Mouse (Mus musculus): ENCODE data around the gene Lime1.

The Lime1 gene

DNA sequence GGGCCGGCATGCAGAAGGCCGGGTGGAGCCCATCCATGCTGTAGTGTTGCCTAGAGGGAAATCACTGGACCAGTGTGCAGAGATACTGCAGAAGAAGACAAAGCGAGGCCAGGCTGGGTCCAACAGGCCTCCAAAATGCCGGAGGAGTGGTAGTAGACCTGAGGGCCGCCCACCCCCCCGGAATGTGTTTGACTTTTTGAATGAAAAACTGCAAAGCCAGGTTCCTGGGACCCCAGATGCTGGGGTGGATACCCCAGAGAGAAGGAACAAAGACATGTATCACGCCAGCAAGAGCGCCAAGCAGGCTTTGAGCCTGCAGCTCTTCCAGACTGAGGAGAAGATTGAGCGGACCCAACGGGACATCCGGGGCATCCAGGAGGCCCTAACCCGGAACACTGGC is at the start of gene Lime1:
Gene Lime1, plus strand, starts transcription at position 301 of the 400 bp plus-strand sequence.
- DNase-seq (ENCODE audit: low spot score in 2 of 2): no peak

DNA sequence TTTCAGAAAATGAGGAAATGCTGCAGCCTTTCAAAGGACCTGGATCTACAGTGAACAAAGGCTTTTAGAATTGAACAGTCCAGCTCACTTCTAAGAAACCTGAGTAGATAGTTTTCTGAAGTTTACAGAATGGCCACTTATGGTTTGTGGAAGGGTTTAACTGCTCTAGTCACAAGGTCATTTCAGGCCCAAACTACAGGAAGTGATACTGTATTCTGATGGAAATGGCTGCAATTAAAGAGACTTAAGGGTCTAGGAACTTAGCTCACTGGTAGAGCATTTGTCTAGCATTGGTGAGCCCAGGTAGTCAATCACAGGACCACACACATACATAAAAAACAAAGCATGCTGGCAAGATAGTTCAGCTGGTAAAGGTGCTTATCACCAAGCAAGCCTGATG is 47.3 kb upstream of the Lime1 start:
- DNase-seq (ENCODE audit: low spot score in 2 of 2): no peak

DNA sequence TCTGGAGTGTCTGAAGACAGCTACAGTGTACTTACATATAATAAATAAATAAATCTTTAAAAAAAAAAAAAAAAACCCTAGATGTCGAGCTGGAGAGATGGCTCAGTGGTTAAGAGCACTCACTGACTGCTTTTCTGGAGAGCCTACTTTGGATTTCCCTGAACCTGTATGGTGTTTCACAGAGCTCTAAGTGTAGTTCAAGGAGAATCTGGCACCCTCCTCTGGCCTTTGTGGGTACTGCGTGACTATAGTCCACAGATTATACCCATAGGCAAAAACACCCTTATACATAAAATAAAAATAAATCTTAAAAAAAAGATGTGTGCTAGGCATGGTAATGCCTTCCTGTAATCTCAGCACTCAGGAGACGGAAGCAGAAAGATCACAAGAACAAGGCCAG is 45.9 kb upstream of the Lime1 start:
- peak; percentile 36 to 50 for DNase-seq (ENCODE audit: low spot score in 2 of 2)

- no peak for DNase-seq (ENCODE audit: low spot score in 2 of 2)
Measured at GRCm38 (mm10) chr2:181340426-181340825, 39.5 kb upstream of the Lime1 start.

GRCm38 (mm10) chr2:181342766-181343165 is 37.1 kb upstream of the Lime1 start:
- DNase-seq (ENCODE audit: low spot score in 2 of 2): no peak

GRCm38 (mm10) chr2:181356780-181357179 is 23.1 kb upstream of the Lime1 start:
- no peak for DNase-seq (ENCODE audit: low spot score in 2 of 2)

GRCm38 (mm10) chr2:181363946-181364345 is 15.9 kb upstream of the Lime1 start:
- DNase-seq (ENCODE audit: low spot score in 2 of 2): no peak

GRCm38 (mm10) chr2:181364487-181364859 is 15.4 kb upstream of the Lime1 start:
- no peak for DNase-seq (ENCODE audit: low spot score in 2 of 2)

DNA sequence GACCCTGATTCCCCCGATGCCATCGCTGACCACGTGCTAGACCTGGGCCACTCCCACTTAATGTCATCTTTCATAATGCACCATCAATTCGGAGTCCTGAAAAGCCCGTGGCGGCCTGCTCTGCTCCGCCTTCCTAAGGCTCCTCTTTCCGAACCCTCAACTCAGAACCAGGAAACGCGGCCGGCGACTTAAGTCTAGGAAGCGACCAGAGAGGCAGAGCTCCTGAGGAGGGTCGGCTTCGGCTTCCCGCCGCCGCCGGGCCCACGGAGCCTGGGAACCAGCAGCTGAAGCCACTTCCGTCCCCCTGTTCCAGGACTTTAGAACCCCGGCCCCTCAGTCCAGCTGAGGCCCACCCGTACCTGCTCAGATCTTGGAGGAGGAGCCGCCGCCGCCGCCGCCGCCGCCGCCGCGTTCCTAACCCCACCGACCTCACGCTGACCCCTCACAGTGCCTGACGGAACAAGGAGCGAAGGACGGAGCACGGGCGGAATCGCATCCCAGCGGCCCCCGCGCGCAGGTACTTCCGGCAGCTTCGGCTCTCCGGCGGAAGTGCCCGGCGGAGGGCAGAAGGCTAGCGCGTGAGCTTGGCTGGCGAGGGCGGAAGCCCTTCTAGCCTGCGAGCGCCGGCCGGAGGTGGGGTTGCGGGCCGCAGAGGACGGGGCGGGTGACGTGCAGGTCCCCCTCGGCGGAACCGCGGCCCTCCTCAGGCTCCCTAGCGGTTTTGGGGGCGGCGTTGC is 14.8 kb upstream of the Lime1 start, which contains the start of the genes Zgpat and Arfrp1:
Gene Zgpat, plus strand, starts transcription at position 69 of the 737 bp plus-strand sequence.
Gene Arfrp1, minus strand, starts transcription at position 545 of the 737 bp plus-strand sequence.
- peak; percentile 75 to 87 for DNase-seq (ENCODE audit: low spot score in 2 of 2)

- DNase-seq (ENCODE audit: low spot score in 2 of 2): no peak
Measured at GRCm38 (mm10) chr2:181365655-181366075, 14.2 kb upstream of the Lime1 start.

DNA sequence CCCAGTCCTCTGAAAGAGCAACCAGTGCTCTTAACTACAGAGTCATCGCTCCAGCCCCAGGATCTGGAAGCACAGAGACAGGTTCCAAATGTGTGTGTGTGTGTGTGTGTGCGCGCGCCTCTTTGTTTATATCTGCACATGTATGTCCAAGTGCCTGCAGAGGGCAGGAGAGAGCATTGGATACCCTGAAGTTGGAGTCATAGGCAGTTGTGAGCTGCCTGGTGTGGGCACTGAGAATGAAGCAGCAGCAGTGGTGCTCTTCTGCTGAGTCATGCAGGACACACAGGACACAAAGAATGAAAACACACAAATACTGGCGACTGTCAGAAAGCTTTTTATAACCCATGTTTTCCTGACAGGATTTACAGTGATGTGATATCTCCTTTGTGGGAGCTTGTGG is 9.9 kb upstream of the Lime1 start:
- no peak for DNase-seq (ENCODE audit: low spot score in 2 of 2)

DNA sequence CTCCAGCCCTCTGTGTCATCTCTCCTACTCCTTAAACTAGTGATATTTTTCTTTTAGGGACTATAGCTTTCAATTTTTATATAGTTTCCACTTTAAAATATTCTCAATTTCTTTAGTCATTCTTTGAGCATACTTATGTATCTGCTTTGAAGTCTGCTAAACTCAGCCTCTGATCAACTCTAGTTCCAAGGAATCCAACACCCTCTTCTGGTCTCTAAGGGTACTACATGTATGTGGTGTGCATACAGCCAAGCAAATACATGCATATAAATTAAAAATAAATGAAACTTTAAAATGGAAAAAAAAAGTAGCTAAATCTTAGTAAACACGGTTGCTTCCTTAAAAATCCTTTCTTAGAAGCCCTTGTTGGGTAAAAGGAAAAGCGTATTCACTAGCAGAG is 4.1 kb upstream of the Lime1 start:
- DNase-seq (ENCODE audit: low spot score in 2 of 2): no peak

DNA sequence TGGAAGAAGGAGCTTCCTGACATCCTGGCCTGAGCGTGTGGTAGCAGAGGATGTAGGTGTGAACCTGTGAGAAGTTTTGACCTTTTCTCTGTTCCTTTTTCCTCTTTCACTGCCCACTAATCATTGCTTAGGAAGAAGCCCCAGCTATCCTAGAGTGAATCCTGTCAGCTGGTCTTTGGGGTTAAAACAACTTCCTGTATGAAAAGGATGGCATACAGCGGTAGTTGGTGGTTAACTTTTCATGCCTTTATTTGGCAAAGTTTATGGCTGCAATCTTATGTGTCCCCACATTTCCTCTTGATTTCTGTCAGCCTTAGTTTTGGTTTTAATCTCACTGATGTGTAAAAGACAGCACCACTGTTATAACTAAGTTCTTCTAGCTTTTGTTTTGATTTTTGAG is 2.6 kb upstream of the Lime1 start:
- DNase-seq (ENCODE audit: low spot score in 2 of 2): no peak

DNA sequence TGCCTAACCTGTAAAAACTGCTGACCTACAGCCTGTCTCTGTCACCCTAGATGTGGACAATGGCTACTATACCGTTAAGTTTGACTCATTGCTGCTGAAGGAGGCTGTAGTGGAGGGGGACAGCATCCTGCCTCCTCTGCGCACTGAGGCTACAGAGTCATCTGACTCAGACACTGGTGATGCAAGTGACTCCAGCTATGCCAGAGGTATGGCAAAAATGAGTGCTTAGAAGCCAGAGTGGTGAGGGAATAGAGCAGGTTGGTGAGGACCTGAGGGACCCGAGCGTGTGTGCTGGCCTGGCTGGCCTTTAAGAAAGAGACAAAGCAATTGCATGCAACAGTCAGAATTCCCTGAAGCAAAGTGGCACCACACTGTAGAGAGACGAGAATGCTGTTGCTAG is 1.2 kb upstream of the Lime1 start:
- no peak for DNase-seq (ENCODE audit: low spot score in 2 of 2)

DNA sequence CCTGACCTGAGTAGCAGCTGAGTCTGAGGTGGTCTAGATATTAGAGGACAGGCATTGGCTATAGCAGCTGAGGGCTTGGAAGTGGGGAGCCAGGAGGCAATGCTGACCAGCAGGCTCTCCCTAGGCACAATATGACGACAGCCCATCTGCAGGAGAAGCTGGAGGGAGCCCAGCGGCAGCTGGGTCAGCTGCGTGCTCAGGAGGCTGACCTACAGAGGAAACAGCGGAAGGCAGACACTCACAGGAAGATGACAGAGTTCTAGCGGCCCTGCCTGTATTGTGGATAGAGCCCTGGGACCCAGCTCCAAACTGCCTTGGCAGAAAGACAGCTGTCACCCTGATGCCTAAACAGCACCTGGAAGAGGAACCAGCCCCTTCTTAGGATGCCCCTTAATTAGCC is 373 bp downstream of the Lime1 start:
- no peak for DNase-seq (ENCODE audit: low spot score in 2 of 2)

DNA sequence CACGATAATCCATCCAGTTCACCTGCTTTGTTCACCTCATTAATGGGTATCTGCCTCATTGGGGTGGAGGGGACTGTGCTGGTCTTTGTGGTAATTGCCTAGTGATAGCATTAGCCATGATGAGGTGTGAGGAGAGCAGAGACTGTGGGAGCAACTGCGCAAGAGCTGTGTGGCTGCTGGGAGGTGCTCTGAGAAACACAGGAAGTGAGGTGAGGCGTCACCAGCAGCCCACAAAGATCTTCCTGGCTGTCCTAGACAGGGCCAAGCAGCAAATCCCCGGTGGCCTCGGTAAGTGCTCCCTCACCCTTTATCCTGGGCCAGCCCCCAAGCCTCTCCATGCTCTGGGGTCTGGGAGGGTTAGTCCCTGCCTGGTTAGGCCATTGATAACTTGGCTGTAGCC is 1.2 kb downstream of the Lime1 start:
- DNase-seq (ENCODE audit: low spot score in 2 of 2): no peak

DNA sequence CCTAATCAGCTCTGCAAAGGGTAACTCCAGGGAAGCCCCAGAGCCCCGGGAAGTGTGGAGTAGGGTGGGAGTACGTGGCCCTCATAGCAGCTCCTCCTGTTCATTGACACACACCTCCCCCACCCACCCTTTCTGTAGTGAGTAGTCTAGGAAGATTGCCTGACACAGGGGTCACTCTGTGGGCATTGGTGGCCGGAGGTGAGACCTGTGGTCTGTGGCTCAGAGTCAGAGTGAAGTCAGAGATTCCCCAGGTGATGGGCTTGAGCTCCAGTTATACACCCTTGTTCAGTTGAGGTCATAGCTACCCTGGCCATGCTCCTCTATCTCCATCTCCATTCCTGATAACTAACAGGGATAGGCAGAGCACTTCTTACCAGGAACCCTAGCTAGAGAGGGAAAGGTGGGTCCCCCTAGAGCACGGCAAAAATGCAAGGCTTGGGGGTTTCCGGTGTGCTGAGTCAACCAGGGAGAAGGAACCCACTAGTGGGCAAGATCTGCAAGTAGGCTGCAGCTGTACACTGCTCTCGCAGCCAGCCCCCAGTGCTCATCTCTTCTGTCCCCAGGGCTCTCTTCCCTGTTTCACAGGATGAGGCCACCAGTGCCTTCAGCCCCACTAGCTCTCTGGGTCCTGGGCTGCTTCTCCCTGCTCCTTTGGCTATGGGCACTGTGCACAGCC is 1.9 kb downstream of the Lime1 start:
- DNase-seq (ENCODE audit: low spot score in 2 of 2): no peak

DNA sequence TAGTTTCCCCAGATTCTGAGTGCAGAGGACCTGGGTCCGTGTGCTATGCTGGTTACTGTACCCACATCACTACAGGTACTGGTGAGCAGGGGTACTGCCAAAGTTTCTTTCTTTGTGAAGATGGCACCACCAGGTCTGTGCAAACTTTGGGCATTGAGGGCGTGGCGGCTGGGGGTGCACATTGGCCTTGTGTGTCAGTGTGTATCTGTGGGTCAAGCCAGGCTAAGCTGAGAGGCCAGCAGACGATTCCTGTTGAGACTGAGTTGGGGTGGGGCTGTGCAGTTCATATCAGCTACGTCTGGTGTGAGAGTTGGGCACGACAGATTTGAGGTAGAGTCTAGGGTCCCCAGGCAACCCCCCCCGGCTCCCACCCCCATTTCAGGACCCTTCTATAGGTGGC is 4.6 kb downstream of the Lime1 start:
- DNase-seq (ENCODE audit: low spot score in 2 of 2): no peak

DNA sequence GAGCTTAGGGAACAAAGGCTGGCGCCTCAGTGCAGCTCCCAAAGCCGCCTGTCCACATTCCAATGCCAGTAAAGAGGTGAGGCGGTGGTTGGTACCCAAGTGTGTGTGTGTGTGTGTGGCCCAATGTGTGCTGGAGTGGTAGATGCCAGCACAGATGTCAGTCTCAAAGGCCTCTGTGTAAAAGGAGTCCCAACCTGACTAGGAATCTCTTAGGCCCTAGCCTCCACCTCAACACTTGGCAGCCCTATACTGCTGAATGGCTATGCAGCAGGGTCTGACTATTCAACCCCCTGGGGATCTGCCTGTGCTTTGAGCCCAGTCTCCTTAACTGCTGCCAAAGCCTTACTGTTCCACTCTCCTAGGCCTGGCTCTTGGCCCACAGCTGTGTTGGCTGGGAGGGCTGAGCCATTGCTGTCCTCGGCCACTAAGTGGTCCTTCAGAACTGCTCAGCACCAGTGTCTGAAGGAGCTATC is 5.1 kb downstream of the Lime1 start:
- DNase-seq (ENCODE audit: low spot score in 2 of 2): peak in 1 of 2 experiments; percentile 38

DNA sequence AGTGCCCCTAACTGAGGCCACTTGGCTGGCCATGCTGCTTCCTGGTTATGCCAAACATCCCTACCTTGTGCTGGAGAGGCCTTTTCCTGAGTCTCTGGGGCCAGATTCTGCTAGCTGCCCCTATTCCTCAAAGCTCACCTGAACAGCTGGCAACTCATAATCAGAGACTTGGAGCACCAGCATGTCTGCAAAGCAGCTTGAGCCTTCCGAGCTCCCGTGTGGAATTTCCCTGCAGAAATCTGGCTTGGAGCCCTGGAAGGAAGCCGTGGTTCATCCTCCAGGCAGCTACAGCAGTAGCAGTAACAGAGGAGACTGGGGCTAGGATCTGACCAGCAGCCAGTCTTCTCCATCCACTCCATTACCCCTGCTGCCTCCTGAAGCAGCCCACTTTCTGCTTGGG is 6.0 kb downstream of the Lime1 start:
- DNase-seq (ENCODE audit: low spot score in 2 of 2): peak in 1 of 2 experiments; percentile 29

DNA sequence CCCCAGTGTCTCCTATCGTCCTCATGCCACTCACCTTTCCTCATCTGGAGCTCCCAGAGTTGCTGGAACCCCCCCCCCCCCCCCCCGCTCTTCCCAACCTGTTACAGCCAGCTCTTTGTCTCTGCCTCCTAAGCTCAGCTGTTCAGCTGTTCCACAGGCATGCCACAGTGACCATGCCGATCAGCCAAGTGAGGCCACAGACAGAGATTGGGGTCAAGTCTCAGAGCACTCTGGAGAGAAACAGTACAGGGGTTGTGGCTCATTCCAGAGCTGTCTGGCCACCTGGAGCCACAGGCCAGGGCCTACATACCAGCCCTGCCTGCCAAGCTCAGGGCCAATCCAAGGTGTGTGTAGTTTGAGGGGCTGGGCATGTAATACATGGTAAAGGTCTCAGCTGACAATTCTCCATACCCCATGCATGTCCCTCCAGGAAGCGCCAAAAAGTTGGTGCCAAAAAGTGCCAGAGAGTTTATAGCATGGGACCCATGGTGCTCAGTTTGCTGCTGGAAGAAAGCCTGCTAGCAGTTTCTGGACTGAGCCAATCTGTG is 6.9 kb downstream of the Lime1 start:
- no peak for DNase-seq (ENCODE audit: low spot score in 2 of 2)

- no peak for DNase-seq (ENCODE audit: low spot score in 2 of 2)
Measured at GRCm38 (mm10) chr2:181390136-181390870, 10.4 kb downstream of the Lime1 start.
